Mouse (Mus musculus): ENCODE results near the gene Mst1r. TPM values are rescaled to one million over a fixed set of nuclear protein-coding genes. Genes with fewer than 3 reads are reported as not detected.
A peak's percentile ranks its signal among the peaks of the same experiment; 100 is the strongest.

Gene Mst1r
- polyA plus RNA-seq (2015; fragmentation: Nextera tagmentation; extraction: Ambion mirVana): 1.1 and 1.4 TPM in 2 replicates

DNA sequence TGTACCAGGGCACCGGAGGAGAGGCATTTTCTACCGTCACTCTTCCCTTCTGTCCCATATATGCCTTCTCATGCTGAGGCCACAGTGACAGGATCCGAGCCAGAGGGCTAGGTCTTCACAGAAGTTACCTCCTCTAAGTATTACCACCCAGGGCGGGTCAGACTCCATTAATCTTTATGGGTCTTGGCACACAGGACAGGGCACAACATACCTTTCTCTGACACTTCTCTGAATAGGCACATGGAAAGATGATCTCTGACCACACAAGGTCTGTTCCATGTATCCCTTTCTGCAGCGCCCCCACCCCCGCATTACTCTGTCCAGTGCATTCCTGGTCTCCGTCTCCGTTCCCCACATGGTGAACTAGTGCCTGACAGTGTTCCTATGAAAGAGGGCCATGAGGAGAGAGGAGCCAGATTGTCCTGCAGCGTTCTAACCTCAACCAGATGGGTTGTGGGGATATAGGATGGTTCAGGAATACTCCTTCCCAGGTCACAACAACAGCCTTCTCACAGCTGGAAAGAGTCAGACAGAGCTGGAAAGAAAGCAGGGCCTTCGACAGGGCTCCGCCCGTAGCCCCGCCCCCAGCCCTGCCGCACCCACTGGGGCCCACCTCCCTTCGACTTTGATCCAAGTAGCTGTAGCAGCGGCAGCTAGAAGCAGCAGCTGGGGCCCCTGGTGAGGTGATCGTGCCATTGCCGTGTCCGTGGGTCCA is at the start of gene Mst1r:
TSS of gene Mst1r (plus strand) at position 622 of the 715 bp plus-strand sequence.
- H3K4me1 ChIP-seq (replicated peaks; ENCODE audit: insufficient read depth, low read length): peaks cover 16% of the 10 kb centered on the region
- DNase-seq (ENCODE audit: low spot score) (peak; percentile 89), ATAC-seq (replicated peaks; ENCODE audit: low FRiP score, low read depth) (peak; percentile 78)
- 7% methylated on average over 18 of the region's 19 CpGs for WGBS
- H3K4me3 ChIP-seq (replicated peaks; ENCODE audit: low read depth, low read length): peak within 1 kb of the TSS; percentile 35
- no peaks in the 10 kb centered on the region for H3K9me3 ChIP-seq (replicated peaks; ENCODE audit: low read length)
- 0 out of 2 replicates have a peak, but pooled peaks have one; percentile 15 for TF ChIP-seq CTCF (IDR thresholded peaks at IDR 0.05; ENCODE audit: low read depth)
- H3K36me3 ChIP-seq (ENCODE audit: insufficient read depth, low read length): peaks cover 3% of the 10 kb centered on the region; the same call in 1 of the 2 replicates
- H3K9ac ChIP-seq (ENCODE audit: low read depth, low read length): peak within 1 kb of the TSS; percentile 55; the same call in 1 of the 2 replicates
- peak within 1 kb of the TSS; percentile 51; the same call in 1 of the 2 replicates for H3K27ac ChIP-seq
- H3K27me3 ChIP-seq (ENCODE audit: insufficient read depth, low read length): no peaks in the 10 kb centered on the region
- H3K4me2 ChIP-seq (ENCODE audit: low read length): peak within 1 kb of the TSS; percentile 75

GRCm38 (mm10) chr9:107858343-107858742 is 48.3 kb upstream of the Mst1r start:
- Histone ChIP-seq H3K4me3 (replicated peaks; ENCODE audit: low read depth, low read length) (no peak overlapping the region), H3K27me3 (ENCODE audit: insufficient read depth, low read length) (no peaks in the 10 kb centered on the region), H3K9ac (ENCODE audit: low read depth, low read length) (no peak overlapping the region), H3K36me3 (ENCODE audit: insufficient read depth, low read length) (0 out of 2 replicates have a peak, but pooled peaks cover 18% of the 10 kb centered on the region), H3K9me3 (replicated peaks; ENCODE audit: low read length) (no peaks in the 10 kb centered on the region), H3K4me1 (replicated peaks; ENCODE audit: insufficient read depth, low read length) (no peaks in the 10 kb centered on the region), H3K27ac (no peak overlapping the region), H3K4me2 (ENCODE audit: low read length) (no peak overlapping the region)
- WGBS: 97% methylated on average over 3 of the region's 3 CpGs
- no peak for ATAC-seq (replicated peaks; ENCODE audit: low FRiP score, low read depth)
- DNase-seq (ENCODE audit: low spot score): no peak
- no peak for TF ChIP-seq CTCF (IDR thresholded peaks at IDR 0.05; ENCODE audit: low read depth)

- no peak overlapping the region for H3K4me2 ChIP-seq (ENCODE audit: low read length)
- DNase-seq (ENCODE audit: low spot score) (no peak), ATAC-seq (replicated peaks; ENCODE audit: low FRiP score, low read depth) (no peak)
- no peaks in the 10 kb centered on the region for H3K36me3 ChIP-seq (ENCODE audit: insufficient read depth, low read length)
- H3K4me3 ChIP-seq (replicated peaks; ENCODE audit: low read depth, low read length): no peak overlapping the region
- no peaks in the 10 kb centered on the region for H3K4me1 ChIP-seq (replicated peaks; ENCODE audit: insufficient read depth, low read length)
- H3K9ac ChIP-seq (ENCODE audit: low read depth, low read length): no peak overlapping the region
- H3K27ac ChIP-seq: no peak overlapping the region
- WGBS: 65% methylated on average over 1 of the region's 1 CpGs
- no peak for TF ChIP-seq CTCF (IDR thresholded peaks at IDR 0.05; ENCODE audit: low read depth)
- no peaks in the 10 kb centered on the region for H3K27me3 ChIP-seq (ENCODE audit: insufficient read depth, low read length)
- H3K9me3 ChIP-seq (replicated peaks; ENCODE audit: low read length): no peaks in the 10 kb centered on the region
Observed at GRCm38 (mm10) chr9:107864493-107864892, 42.2 kb upstream of the Mst1r start.

DNA sequence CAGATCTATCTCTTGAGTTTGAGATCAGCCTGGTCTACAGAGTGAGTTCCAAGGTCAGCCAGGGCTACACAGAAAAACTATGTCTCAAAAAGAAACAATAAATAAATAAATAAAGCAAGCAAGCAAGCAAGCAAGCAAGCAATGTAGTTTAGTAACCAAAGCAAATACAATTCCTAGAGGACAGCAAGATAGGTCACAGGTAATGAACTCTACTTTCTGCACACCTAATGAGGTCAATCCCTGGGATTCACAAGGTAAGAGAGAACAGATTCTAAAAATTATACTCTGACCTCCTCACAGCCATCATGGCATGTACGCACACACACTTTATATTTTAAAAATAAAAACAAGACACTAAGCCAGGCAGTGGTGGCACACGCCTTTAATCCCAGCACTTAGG is 40.6 kb upstream of the Mst1r start:
- Histone ChIP-seq H3K9ac (ENCODE audit: low read depth, low read length) (no peak overlapping the region), H3K36me3 (ENCODE audit: insufficient read depth, low read length) (0 out of 2 replicates have a peak, but pooled peaks cover 3% of the 10 kb centered on the region), H3K27ac (no peak overlapping the region), H3K9me3 (replicated peaks; ENCODE audit: low read length) (no peaks in the 10 kb centered on the region), H3K27me3 (ENCODE audit: insufficient read depth, low read length) (no peaks in the 10 kb centered on the region), H3K4me2 (ENCODE audit: low read length) (no peak overlapping the region), H3K4me1 (replicated peaks; ENCODE audit: insufficient read depth, low read length) (no peaks in the 10 kb centered on the region), H3K4me3 (replicated peaks; ENCODE audit: low read depth, low read length) (no peak overlapping the region)
- ATAC-seq (replicated peaks; ENCODE audit: low FRiP score, low read depth) (no peak), DNase-seq (ENCODE audit: low spot score) (no peak)
- 98% methylated on average over 2 of the region's 2 CpGs for WGBS
- TF ChIP-seq CTCF (IDR thresholded peaks at IDR 0.05; ENCODE audit: low read depth): no peak

- Histone ChIP-seq H3K27ac (peak overlapping the region; percentile 98), H3K4me1 (replicated peaks; ENCODE audit: insufficient read depth, low read length) (peaks cover 7% of the 10 kb centered on the region; the same call in 1 of the 2 replicates), H3K9me3 (replicated peaks; ENCODE audit: low read length) (no peaks in the 10 kb centered on the region), H3K27me3 (ENCODE audit: insufficient read depth, low read length) (no peaks in the 10 kb centered on the region), H3K9ac (ENCODE audit: low read depth, low read length) (peak overlapping the region; percentile 97), H3K4me3 (replicated peaks; ENCODE audit: low read depth, low read length) (peak overlapping the region; percentile 84), H3K36me3 (ENCODE audit: insufficient read depth, low read length) (0 out of 2 replicates have a peak, but pooled peaks cover 3% of the 10 kb centered on the region), H3K4me2 (ENCODE audit: low read length) (peak overlapping the region; percentile 78)
- DNase-seq (ENCODE audit: low spot score) (peak; percentile 98), ATAC-seq (replicated peaks; ENCODE audit: low FRiP score, low read depth) (peak; percentile 99)
- 0 out of 2 replicates have a peak, but pooled peaks have one; percentile 15 for TF ChIP-seq CTCF (IDR thresholded peaks at IDR 0.05; ENCODE audit: low read depth)
- WGBS: under 1% methylated on average over 77 of the region's 80 CpGs
Observed at GRCm38 (mm10) chr9:107872350-107873098, 34.1 kb upstream of the Mst1r start.

DNA sequence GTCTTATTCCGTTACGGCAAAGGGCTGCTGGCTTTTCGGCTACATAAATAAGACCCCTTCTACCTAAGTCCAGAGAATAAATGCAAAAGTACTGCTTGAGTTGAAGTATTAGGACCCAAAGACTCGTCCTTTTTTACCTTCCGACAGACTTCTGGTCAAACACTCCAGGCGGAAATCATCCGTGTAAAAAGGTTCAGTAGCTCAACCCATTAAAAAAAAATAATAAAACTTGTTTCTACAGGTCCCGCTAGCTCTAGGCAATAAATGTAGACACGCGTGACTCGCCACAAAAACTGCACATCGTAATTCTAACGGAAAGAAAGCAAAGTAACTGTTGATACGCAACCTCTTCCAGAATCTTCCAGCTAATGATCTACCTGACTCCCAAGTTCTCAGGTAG is 33.5 kb upstream of the Mst1r start, which contains the start of gene Rbm6:
TSS of gene Rbm6 (minus strand) at position 101 of the 400 bp plus-strand sequence.
- no peaks in the 10 kb centered on the region for H3K27me3 ChIP-seq (ENCODE audit: insufficient read depth, low read length)
- DNase-seq (ENCODE audit: low spot score): no peak
- peaks cover 7% of the 10 kb centered on the region; the same call in 1 of the 2 replicates for H3K4me1 ChIP-seq (replicated peaks; ENCODE audit: insufficient read depth, low read length)
- no peaks in the 10 kb centered on the region for H3K9me3 ChIP-seq (replicated peaks; ENCODE audit: low read length)
- H3K27ac ChIP-seq: peak within 1 kb of the TSS; percentile 98
- no peak for TF ChIP-seq CTCF (IDR thresholded peaks at IDR 0.05; ENCODE audit: low read depth)
- H3K9ac ChIP-seq (ENCODE audit: low read depth, low read length): peak within 1 kb of the TSS; percentile 97
- H3K36me3 ChIP-seq (ENCODE audit: insufficient read depth, low read length): 0 out of 2 replicates have a peak, but pooled peaks cover 3% of the 10 kb centered on the region
- peak within 1 kb of the TSS; percentile 84 for H3K4me3 ChIP-seq (replicated peaks; ENCODE audit: low read depth, low read length)
- H3K4me2 ChIP-seq (ENCODE audit: low read length): peak within 1 kb of the TSS; percentile 78
- no peak for ATAC-seq (replicated peaks; ENCODE audit: low FRiP score, low read depth)
- WGBS: 7% methylated on average over 14 of the region's 14 CpGs

Data from kidney, postnatal 0 days (tissue).